Mouse (Mus musculus): ENCODE measurements around the gene Acap2.

Gene Acap2

GRCm38 (mm10) chr16:31200790-31201567, at the start of gene Acap2:
Gene Acap2, minus strand, starts transcription at chr16:31201245.
- DNase-seq (ENCODE audit: low spot score), result peak; percentile 97

- DNase-seq (ENCODE audit: low spot score), result no peak
Measured at GRCm38 (mm10) chr16:31249401-31249800, 48.4 kb upstream of the Acap2 start.

GRCm38 (mm10) chr16:31248717-31249116, 47.7 kb upstream of the Acap2 start:
- DNase-seq (ENCODE audit: low spot score), result no peak

- DNase-seq (ENCODE audit: low spot score), result no peak
Measured at GRCm38 (mm10) chr16:31247442-31247841, 46.4 kb upstream of the Acap2 start.

- DNase-seq (ENCODE audit: low spot score), result no peak
Measured at GRCm38 (mm10) chr16:31244053-31244452, 43.0 kb upstream of the Acap2 start.

GRCm38 (mm10) chr16:31241433-31241832, 40.4 kb upstream of the Acap2 start:
- no peak for DNase-seq (ENCODE audit: low spot score)

GRCm38 (mm10) chr16:31240569-31240968, 39.5 kb upstream of the Acap2 start:
- DNase-seq (ENCODE audit: low spot score), result no peak

- DNase-seq (ENCODE audit: low spot score), result no peak
Measured at GRCm38 (mm10) chr16:31238281-31238680, 37.2 kb upstream of the Acap2 start.

- no peak for DNase-seq (ENCODE audit: low spot score)
Measured at GRCm38 (mm10) chr16:31235457-31236310, 34.6 kb upstream of the Acap2 start.

GRCm38 (mm10) chr16:31234808-31235456, 33.9 kb upstream of the Acap2 start:
- DNase-seq (ENCODE audit: low spot score), result no peak

GRCm38 (mm10) chr16:31234356-31234755, 33.3 kb upstream of the Acap2 start:
- DNase-seq (ENCODE audit: low spot score), result no peak

- DNase-seq (ENCODE audit: low spot score), result no peak
Measured at GRCm38 (mm10) chr16:31233541-31234339, 32.7 kb upstream of the Acap2 start.

- DNase-seq (ENCODE audit: low spot score), result no peak
Measured at GRCm38 (mm10) chr16:31233167-31233498, 32.1 kb upstream of the Acap2 start.

- no peak for DNase-seq (ENCODE audit: low spot score)
Measured at GRCm38 (mm10) chr16:31232491-31233166, 31.6 kb upstream of the Acap2 start.

GRCm38 (mm10) chr16:31231591-31231990, 30.5 kb upstream of the Acap2 start:
- no peak for DNase-seq (ENCODE audit: low spot score)

- DNase-seq (ENCODE audit: low spot score), result no peak
Measured at GRCm38 (mm10) chr16:31227746-31228145, 26.7 kb upstream of the Acap2 start.

GRCm38 (mm10) chr16:31215271-31215670, 14.2 kb upstream of the Acap2 start:
- no peak for DNase-seq (ENCODE audit: low spot score)

- no peak for DNase-seq (ENCODE audit: low spot score)
Measured at GRCm38 (mm10) chr16:31213463-31213862, 12.4 kb upstream of the Acap2 start.

GRCm38 (mm10) chr16:31211503-31211902, 10.5 kb upstream of the Acap2 start:
- DNase-seq (ENCODE audit: low spot score), result peak; percentile 17

GRCm38 (mm10) chr16:31210453-31210852, 9.4 kb upstream of the Acap2 start:
- no peak for DNase-seq (ENCODE audit: low spot score)

- no peak for DNase-seq (ENCODE audit: low spot score)
Measured at GRCm38 (mm10) chr16:31209911-31210310, 8.9 kb upstream of the Acap2 start.
